Mouse (Mus musculus): ENCODE data around the gene H2-Oa.

H2-Oa gene

GRCm38 (mm10) chr17:34092197-34092875 is at the start of gene H2-Oa:
Gene H2-Oa, plus strand, starts transcription at chr17:34092340.
- DNase-seq (ENCODE audit: low read depth, low spot score): no peak

DNA sequence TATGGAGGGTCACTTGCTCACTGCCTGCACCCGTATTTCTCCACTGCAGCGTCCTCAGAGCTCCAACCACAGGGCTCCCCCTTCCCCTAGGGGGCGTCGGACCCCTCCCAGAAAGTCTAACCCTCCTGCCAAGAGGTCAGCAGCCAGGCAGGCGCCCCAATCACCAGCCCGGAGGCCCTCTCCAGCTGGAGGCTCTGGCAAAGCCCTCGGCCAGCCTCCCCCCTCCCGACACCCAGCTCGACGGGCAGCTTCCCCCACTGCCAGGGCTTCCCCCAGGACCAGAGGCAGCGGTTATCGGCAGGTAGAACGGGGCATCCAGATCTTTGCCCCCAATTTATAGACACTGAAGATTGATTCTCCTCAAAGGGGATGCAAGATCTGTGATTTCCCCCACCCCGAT is 46.2 kb upstream of the H2-Oa start:
- DNase-seq (ENCODE audit: low read depth, low spot score): no peak

DNA sequence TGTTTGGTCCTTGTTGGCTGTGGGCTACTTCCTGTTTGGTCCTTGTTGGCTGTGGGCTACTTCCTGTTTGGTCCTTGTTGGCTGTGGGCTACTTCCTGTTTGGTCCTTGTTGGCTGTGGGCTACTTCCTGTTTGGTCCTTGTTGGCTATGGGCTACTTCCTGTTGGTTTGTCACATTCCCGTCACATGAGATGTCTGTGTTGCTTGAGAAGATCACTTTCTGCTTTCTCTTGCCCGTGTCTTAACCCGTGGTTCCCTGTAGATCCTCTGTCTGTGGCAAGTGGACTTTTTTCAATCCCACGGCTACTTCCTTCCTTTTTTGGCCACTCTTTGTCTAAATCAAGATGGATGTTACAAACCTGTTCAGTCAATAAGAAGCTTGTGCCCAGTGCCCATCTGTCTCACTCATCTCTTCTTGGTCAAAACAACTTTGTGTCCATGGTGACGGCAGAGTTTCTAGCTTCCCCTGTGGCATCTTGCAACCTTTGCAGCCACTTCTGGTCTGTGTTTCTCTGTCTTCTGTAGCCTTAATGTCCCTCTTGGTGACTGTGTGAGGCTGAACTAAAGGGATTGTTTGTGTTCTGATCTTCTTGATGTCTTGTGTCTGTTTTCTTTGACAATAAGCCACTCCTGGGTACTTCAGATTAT is 44.6 kb upstream of the H2-Oa start:
- no peak for DNase-seq (ENCODE audit: low read depth, low spot score)

DNA sequence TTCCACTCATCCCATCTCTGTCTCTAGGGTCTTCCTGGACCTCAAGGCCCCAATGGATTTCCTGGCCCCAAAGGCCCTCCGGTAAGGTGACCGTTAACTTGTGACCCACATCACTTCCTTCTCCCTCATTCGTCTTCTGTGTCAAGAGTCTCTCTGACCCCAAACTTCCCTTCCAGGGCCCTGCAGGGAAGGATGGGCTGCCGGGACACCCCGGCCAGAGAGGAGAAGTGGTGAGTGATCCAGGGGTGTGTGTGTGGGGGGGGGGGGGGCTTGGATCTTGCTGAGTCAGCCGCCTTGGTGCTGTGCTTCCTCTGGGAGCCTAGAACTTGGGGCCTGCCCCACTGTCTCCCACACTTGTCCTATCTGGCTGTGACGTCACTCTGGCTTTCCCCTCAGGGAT is 34.9 kb upstream of the H2-Oa start:
- DNase-seq (ENCODE audit: low read depth, low spot score): no peak

- no peak for DNase-seq (ENCODE audit: low read depth, low spot score)
Observed at GRCm38 (mm10) chr17:34068864-34069263, 23.3 kb upstream of the H2-Oa start.

DNA sequence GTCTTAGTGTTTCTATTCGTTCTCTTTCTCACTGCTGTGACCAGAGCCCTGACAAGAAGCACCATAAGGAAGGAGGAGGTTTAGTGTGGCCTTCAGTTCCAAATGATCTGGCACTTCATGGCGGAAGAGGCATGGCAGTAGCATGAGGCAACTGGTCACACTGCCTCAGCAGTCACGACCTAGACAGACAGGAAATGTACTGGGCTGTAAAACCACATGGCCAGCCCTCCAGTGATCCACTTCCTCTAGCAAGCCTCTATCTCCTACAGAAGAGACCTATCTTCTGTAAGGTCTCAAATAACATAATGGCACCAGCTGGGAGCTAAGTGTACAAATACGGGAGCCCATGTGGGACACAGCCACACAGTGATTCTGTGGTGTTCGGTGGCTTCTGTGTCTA is 20.0 kb upstream of the H2-Oa start:
- DNase-seq (ENCODE audit: low read depth, low spot score): no peak

GRCm38 (mm10) chr17:34075271-34075670 is 16.9 kb upstream of the H2-Oa start:
- peak; percentile 84 for DNase-seq (ENCODE audit: low read depth, low spot score)

- peak; percentile 93 for DNase-seq (ENCODE audit: low read depth, low spot score)
Observed at GRCm38 (mm10) chr17:34077549-34077948, 14.6 kb upstream of the H2-Oa start.

DNA sequence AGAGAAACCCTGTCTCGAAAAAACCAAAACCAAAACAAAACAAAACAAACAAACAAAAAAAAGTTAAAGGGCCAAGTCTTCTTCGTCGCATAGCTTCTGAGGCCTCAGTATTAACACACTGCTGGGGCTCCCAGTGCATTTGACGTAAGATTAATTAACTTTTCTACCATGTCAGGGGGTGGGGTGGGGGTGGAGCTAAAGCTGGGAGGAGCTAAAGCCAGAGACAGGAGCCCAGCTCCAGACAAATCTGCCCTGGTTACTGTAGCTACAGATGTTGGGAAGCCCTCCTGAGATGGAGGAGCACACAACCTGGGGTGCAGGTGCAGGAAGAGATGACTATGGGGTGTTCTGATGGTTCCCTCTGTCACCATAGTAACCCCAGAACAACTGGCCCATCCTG is 14.0 kb upstream of the H2-Oa start:
- DNase-seq (ENCODE audit: low read depth, low spot score): no peak

- no peak for DNase-seq (ENCODE audit: low read depth, low spot score)
Observed at GRCm38 (mm10) chr17:34079002-34079401, 13.1 kb upstream of the H2-Oa start.

- peak; percentile 71 for DNase-seq (ENCODE audit: low read depth, low spot score)
Observed at GRCm38 (mm10) chr17:34079621-34080020, 12.5 kb upstream of the H2-Oa start.

- DNase-seq (ENCODE audit: low read depth, low spot score): no peak
Observed at GRCm38 (mm10) chr17:34083104-34083503, 9.0 kb upstream of the H2-Oa start.

DNA sequence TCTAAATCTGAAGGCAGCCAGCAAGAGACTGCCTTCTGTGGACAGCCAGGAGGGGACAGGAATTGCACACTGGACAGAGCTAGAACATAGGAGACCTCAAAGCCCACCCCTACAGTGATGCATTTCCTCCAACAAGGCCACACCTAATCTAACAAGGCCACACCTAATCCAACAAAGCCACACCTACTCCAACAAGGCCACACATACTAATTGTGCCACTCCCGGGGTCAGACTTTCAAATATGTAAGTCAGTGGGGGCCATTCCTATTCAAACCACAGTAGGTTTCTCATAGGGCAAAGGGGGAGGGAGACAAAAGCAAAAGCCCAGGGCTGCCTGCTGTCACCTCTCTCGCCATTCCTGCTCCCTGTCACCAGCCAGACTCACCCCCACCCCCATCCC is 4.8 kb upstream of the H2-Oa start:
- DNase-seq (ENCODE audit: low read depth, low spot score): no peak

GRCm38 (mm10) chr17:34088124-34088523 is 4.0 kb upstream of the H2-Oa start:
- DNase-seq (ENCODE audit: low read depth, low spot score): no peak

GRCm38 (mm10) chr17:34090923-34091322 is 1.2 kb upstream of the H2-Oa start:
- no peak for DNase-seq (ENCODE audit: low read depth, low spot score)

DNA sequence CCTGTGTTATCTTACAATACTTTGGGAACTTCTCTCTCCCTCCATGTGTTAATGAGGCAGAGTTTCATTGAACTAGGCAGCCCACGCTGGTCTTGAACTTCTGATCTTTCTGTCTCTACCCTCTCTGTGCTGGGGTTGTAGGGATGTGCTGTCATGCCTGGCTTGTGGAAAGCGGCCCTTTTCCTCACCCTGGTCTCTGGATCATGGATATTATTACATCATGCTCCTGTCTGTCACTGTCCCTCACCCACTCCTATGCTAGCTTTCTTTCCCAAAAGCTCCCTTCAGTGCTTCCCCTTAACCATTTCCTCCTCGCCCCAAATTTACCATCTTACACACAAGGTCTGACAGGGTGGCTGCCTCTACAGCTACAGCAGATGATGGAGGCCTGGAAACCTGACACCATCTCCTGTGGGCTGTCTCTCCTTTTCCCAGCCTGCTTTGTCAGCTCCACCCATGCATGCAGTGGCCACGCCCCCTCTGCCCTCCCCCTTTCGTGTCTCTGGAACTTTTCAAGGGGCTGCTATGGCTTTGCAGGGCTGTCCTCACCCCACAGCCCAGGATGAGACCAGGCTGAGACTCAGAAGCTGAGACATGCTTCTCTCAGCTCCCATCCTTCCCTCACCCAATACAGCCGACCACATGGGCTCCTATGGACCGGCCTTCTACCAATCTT is 1.2 kb downstream of the H2-Oa start:
- no peak for DNase-seq (ENCODE audit: low read depth, low spot score)

- DNase-seq (ENCODE audit: low read depth, low spot score): no peak
Observed at GRCm38 (mm10) chr17:34094283-34095035, 2.3 kb downstream of the H2-Oa start.

GRCm38 (mm10) chr17:34096497-34097010 is 4.4 kb downstream of the H2-Oa start:
- DNase-seq (ENCODE audit: low read depth, low spot score): no peak

DNA sequence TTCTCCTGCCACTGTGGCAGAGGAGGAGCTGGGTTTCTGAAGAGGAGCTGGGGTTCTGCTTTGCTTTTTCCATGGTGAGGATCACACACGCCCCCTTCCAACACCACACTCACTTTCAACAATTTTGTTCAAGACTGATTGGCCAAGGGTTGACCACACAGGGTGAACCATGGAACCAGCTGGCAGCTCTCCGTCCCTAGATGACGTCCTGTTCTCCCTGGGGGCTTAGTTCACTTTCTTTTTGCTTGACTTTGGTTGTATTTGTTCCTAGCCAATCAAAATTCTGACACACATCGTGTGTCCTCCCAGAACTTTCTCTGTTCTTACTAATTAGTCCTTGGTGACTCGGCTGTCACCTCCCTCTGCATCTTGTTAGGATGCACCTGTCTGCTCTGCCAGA is 5.1 kb downstream of the H2-Oa start:
- no peak for DNase-seq (ENCODE audit: low read depth, low spot score)

GRCm38 (mm10) chr17:34098709-34099479 is 6.8 kb downstream of the H2-Oa start:
- DNase-seq (ENCODE audit: low read depth, low spot score): no peak

DNA sequence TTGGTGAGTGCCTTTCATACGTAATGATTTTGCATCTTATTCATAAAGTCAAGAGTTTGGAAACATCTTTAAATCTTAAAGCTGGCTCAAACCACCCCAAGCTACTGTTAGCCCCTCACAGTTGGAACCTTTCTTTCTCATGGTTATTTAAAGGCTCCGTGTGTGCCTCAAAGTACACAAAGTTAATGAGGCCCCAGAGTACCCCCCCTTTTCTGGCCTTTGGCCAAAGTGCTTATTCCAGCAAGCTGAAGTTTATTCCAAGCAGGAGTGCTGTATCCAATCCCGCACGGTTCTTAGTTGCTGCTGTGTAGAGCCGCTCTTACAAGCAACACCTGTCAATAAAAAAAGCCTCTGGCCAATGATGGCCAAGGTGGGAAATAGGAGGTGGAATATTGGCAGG is 7.4 kb downstream of the H2-Oa start:
- no peak for DNase-seq (ENCODE audit: low read depth, low spot score)

Data from 3T3-L1 (cell line).